Mouse (Mus musculus): ENCODE results near the gene Gm14296. TPM values are rescaled to one million over a fixed set of nuclear protein-coding genes. Genes with fewer than 3 reads are reported as not detected.
"Not testable (repeated sequence)": the region's sequence is repeated elsewhere in the genome, so short reads cannot be mapped to it uniquely, and the experiment has no call there.

The Gm14296 gene
- polyA plus RNA-seq (2015; fragmentation: Nextera tagmentation; extraction: Ambion mirVana) = 4.7 and 11.1 TPM in 2 replicates

- H3K4me2 ChIP-seq (replicated peaks); H3K27ac ChIP-seq (replicated peaks); H3K27me3 ChIP-seq; H3K9ac ChIP-seq; ATAC-seq (ENCODE audit: insufficient number of reproducible peaks, low FRiP score, low TSS enrichment, low read depth); H3K36me3 ChIP-seq; H3K9me3 ChIP-seq (replicated peaks); H3K4me1 ChIP-seq; H3K4me3 ChIP-seq (replicated peaks): not testable (repeated sequence)
- no CpG with 5 or more reads among the region's 2 CpGs for WGBS
Observed at GRCm38 (mm10) chr2:176927709-176928108, at the start of gene Gm14296. TSS of gene Gm14296 (minus strand) at chr2:176927809.

- not testable (repeated sequence) for H3K4me2 ChIP-seq (replicated peaks); H3K9me3 ChIP-seq (replicated peaks); H3K36me3 ChIP-seq; ATAC-seq (ENCODE audit: insufficient number of reproducible peaks, low FRiP score, low TSS enrichment, low read depth); H3K27ac ChIP-seq (replicated peaks); H3K27me3 ChIP-seq; H3K4me1 ChIP-seq; H3K9ac ChIP-seq; H3K4me3 ChIP-seq (replicated peaks)
- WGBS = no CpG with 5 or more reads among the region's 1 CpGs
Observed at GRCm38 (mm10) chr2:176905464-176905863, 22.1 kb downstream of the Gm14296 start.

Other genes with a start within 250 kb of the Gm14296 start
- 27.6 and 29.5 TPM in 2 replicates for gene Gm14305, start 219.5 kb downstream of the Gm14296 start, polyA plus RNA-seq (2015; fragmentation: Nextera tagmentation; extraction: Ambion mirVana)
- 13.0 TPM in 2 replicates for gene Gm14295, start 129.2 kb downstream of the Gm14296 start, polyA plus RNA-seq (2015; fragmentation: Nextera tagmentation; extraction: Ambion mirVana)
- not detected in 2 replicates for gene Gm14408, start 96.7 kb downstream of the Gm14296 start, polyA plus RNA-seq (2015; fragmentation: Nextera tagmentation; extraction: Ambion mirVana)
- gene Gm14419, start 73.1 kb upstream of the Gm14296 start, polyA plus RNA-seq (2015; fragmentation: Nextera tagmentation; extraction: Ambion mirVana) = 6.7 and 7.9 TPM in 2 replicates
- not detected in 2 replicates for gene Gm14401, start 146.5 kb upstream of the Gm14296 start, polyA plus RNA-seq (2015; fragmentation: Nextera tagmentation; extraction: Ambion mirVana)

Measured in embryonic facial prominence, embryonic 15.5 days (tissue).